Mouse (Mus musculus) A20 (cell line): ENCODE results near the gene H2-M10.1.
"Not testable (repeated sequence)": the region's sequence is repeated elsewhere in the genome, so short reads cannot be mapped to it uniquely, and the experiment has no call there.

Experiments used
- DNase-seq: peaks from one replicate; pipeline ENCODE4 v3.0.0-alpha.2; 2011; ENCODE audit warnings: low read depth, low spot score

H2-M10.1 gene

GRCm38 (mm10) chr17:36326055-36326454, at the start of gene H2-M10.1:
TSS of gene H2-M10.1 (minus strand) at chr17:36326155.
- no peak for DNase-seq

DNA sequence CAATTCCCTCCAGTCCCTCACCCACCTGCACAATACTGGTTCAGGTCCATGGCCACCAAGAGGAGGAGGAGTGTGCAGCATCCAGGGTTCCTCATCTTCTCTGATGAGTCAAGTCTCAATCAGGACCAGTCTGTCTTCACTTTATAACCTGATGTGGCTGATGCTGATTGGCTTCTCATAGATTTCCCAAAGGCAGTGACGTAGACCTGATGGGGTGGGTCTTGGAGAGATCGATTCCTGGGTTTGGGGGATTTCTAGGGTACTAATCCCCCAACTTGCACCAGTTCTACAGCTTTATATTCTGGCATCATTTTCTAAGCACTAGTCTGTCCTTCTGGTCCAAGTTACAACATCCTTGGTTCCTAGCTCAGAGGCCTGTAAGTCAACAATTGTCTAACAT, 42.4 kb upstream of the H2-M10.1 start, which contains the start of gene H2-M10.3:
Gene H2-M10.3 (minus strand): TSS at position 101 of the 400 bp plus-strand sequence.
- not testable (repeated sequence) for DNase-seq

GRCm38 (mm10) chr17:36362404-36362803, 36.4 kb upstream of the H2-M10.1 start:
- not testable (repeated sequence) for DNase-seq

GRCm38 (mm10) chr17:36357512-36357911, 31.6 kb upstream of the H2-M10.1 start:
- peak; percentile 46 for DNase-seq

- DNase-seq = no peak
Observed at GRCm38 (mm10) chr17:36355763-36356162, 29.8 kb upstream of the H2-M10.1 start.

GRCm38 (mm10) chr17:36355343-36355742, 29.4 kb upstream of the H2-M10.1 start:
- DNase-seq = peak; percentile 66

GRCm38 (mm10) chr17:36315689-36316253, 10.2 kb downstream of the H2-M10.1 start:
- no peak for DNase-seq

DNA sequence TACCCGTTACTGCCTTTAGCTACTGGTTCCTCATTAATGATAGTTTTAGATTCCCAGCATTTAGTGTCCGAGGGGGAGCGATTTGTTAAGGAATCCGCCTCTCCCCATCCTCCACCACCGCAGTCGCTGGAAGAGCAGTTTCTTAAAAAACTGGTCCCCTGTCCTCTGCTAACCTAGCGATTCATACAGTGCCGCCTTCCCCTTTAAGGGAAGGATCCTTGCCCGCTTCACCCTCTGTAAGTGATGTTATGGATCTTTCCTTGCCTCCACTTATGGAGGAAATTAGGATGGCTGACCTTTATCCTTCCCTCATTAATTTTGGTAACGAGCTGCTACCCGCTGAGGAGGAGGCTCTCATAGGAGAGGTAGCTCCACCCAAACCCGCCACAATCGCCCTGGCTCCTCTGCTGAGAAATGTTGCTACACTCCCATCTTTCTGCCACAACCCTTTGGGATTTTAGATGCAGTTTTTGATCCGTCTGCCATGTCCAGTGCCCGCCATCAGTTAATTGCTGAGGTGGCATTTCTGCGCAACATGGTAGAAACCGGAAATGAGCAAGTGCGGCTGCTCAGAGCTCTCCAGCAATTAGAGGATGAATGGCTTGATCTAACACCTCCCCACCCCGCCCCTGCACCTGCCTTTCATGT, 10.8 kb downstream of the H2-M10.1 start:
- DNase-seq = peak; percentile 83

- DNase-seq = peak; percentile 58
Observed at GRCm38 (mm10) chr17:36314511-36314910, 11.4 kb downstream of the H2-M10.1 start.

- DNase-seq = no peak
Observed at GRCm38 (mm10) chr17:36309293-36309692, 16.7 kb downstream of the H2-M10.1 start.

GRCm38 (mm10) chr17:36308855-36309254, 17.1 kb downstream of the H2-M10.1 start:
- peak; percentile 77 for DNase-seq

- no peak for DNase-seq
Observed at GRCm38 (mm10) chr17:36286390-36286789, 39.6 kb downstream of the H2-M10.1 start, which contains the start of gene H2-M10.2. TSS of gene H2-M10.2 (minus strand) at chr17:36286490.

GRCm38 (mm10) chr17:36281521-36282245, 44.3 kb downstream of the H2-M10.1 start:
- DNase-seq = no peak

DNA sequence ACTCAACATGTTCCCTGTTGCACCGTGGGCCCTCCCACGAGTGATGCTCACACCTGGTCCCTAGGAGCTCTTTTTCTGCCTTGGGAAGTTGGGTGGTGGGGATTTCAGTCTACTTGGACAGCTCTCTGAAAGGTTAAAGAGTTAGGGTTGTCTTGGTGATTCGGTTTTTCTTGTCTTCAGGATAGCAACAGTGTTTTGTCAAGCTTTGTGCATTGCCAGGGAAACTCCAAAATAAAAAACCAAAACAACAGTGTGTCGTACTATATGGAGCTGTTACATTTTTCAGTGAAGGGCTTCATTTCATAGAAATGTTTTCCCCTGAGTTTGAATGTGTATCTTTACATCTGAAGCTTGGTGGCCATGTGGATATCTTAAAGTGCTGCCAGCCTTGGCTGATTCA, 51.2 kb downstream of the H2-M10.1 start:
- no peak for DNase-seq

DNA sequence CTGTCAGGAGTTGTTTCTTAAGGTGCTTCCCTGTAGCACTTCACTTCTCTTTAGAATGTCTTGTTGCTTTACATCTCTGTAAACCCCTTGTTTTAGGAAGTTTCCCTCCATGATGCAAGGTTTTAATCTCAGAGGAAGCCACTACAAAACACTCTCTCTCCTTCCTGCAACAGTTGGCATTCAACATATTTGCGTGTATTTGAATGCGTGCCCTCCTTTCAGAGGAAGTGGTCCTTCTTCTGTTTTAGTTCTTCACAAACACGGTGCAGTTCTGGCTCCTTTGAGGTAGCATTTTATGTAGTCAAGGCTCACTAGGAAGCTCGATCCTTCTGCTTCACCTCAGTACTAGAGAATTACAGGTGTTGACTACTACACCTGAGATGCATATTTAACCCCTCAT, 52.2 kb downstream of the H2-M10.1 start:
- peak; percentile 60 for DNase-seq
